Mouse (Mus musculus) lung, embryonic 16.5 days (tissue): ENCODE measurements around the gene Mmaa. TPM values are rescaled to one million over a fixed set of nuclear protein-coding genes. Genes with fewer than 3 reads are reported as not detected.
A peak's percentile ranks its signal among the peaks of the same experiment; 100 is the strongest.

Experiments used
- ATAC-seq: fragments of 200-750 bp; cut with Nextera tagmentation; 2 replicates; pipeline ENCODE4 v1.8.0; 2017; ENCODE audit warnings: low read depth, mild to moderate bottlenecking, moderate library complexity
- H3K27ac ChIP-seq: fragments of 300-500 bp; sonication (generic); 2 replicates; pipeline ENCODE4 v1.5.1; 2014; ENCODE audit warnings: mild to moderate bottlenecking, control low read depth, low read length
- H3K27me3 ChIP-seq: fragments of 300-500 bp; sonication (generic); 2 replicates; pipeline ENCODE4 v1.6.1; 2014; ENCODE audit warnings: low read depth, low read length, mixed read lengths; ENCODE audit not compliant: control insufficient read depth, insufficient read depth
- H3K36me3 ChIP-seq: fragments of 300-500 bp; sonication (generic); 2 replicates; pipeline ENCODE4 v1.6.1; 2014; ENCODE audit warnings: low read length; ENCODE audit not compliant: control insufficient read depth, insufficient read depth
- H3K4me1 ChIP-seq: fragments of 300-500 bp; sonication (generic); replicated peaks from 2 replicates; pipeline ENCODE4 v1.6.1; 2014; ENCODE audit warnings: low read length, mixed read lengths; ENCODE audit not compliant: control insufficient read depth, insufficient read depth
- H3K4me2 ChIP-seq: fragments of 300-500 bp; sonication (generic); 2 replicates; pipeline ENCODE4 v1.6.1; 2014; ENCODE audit warnings: low read depth, low read length, control low read depth
- H3K4me3 ChIP-seq: fragments of 300-500 bp; sonication (generic); 2 replicates; pipeline ENCODE4 v1.5.1; 2014; ENCODE audit warnings: mild to moderate bottlenecking, low read length, control low read depth
- H3K9ac ChIP-seq: fragments of 300-500 bp; sonication (generic); 2 replicates; pipeline ENCODE4 v1.6.1; 2014; ENCODE audit warnings: low read length, control low read depth
- H3K9me3 ChIP-seq: fragments of 300-500 bp; sonication (generic); 2 replicates; pipeline ENCODE4 v1.6.1; 2016; ENCODE audit warnings: low read length; ENCODE audit not compliant: control insufficient read depth
- WGBS: fragments of 180-500 bp; shearing (Covaris S2); extraction: QIAGEN DNeasy Blood & Tissue Kit; methylation state at CpG from one replicate; pipeline ENCODE4 v1.1.7; 2014; 5-methylcytosine and 5-hydroxymethylcytosine counted together
- polyA plus RNA-seq: library from polyadenylated mRNA; unstranded; fragments of >200 nt; fragmentation: Nextera tagmentation; extraction: Ambion mirVana; gene quantifications from 2 replicates; pipeline ENCODE4 v1.2.1, GENCODE M21; 2015

Gene Mmaa
- polyA plus RNA-seq, result 12.0 and 12.5 TPM in 2 replicates

- Histone ChIP-seq H3K27ac (peak within 1 kb of the TSS; percentile 97), H3K36me3 (no peaks in the 10 kb centered on the region), H3K4me1 (peaks cover 15% of the 10 kb centered on the region), H3K9me3 (no peaks in the 10 kb centered on the region), H3K9ac (peak within 1 kb of the TSS; percentile 88), H3K27me3 (no peaks in the 10 kb centered on the region), H3K4me3 (peak within 1 kb of the TSS; percentile 73), H3K4me2 (peak within 1 kb of the TSS; percentile 88)
- peak; percentile 98 for ATAC-seq
- under 1% methylated on average over 71 of the region's 74 CpGs for WGBS
These were observed at the start of gene Mmaa for GRCm38 (mm10) chr8:79294610-79295275. Gene Mmaa (minus strand): TSS chr8:79294937.

- H3K9ac ChIP-seq, result no peak overlapping the region
- 69% methylated on average over 8 of the region's 8 CpGs for WGBS
- H3K36me3 ChIP-seq, result peaks cover 22% of the 10 kb centered on the region
- H3K4me2 ChIP-seq, result no peak overlapping the region
- ATAC-seq, result no peak; the same call in 1 of the 2 replicates
- no peaks in the 10 kb centered on the region for H3K27me3 ChIP-seq
- no peak overlapping the region for H3K4me3 ChIP-seq
- peaks cover 4% of the 10 kb centered on the region; the same call in 1 of the 2 replicates for H3K4me1 ChIP-seq
- no peak overlapping the region; the same call in 1 of the 2 replicates for H3K27ac ChIP-seq
- no peaks in the 10 kb centered on the region for H3K9me3 ChIP-seq
These were observed 46.5 kb upstream of the Mmaa start for GRCm38 (mm10) chr8:79341236-79341635.

GRCm38 (mm10) chr8:79339555-79339954, 44.8 kb upstream of the Mmaa start:
- Histone ChIP-seq H3K9me3 (no peaks in the 10 kb centered on the region), H3K4me1 (peaks cover 4% of the 10 kb centered on the region; the same call in 1 of the 2 replicates), H3K27ac (no peak overlapping the region), H3K27me3 (no peaks in the 10 kb centered on the region), H3K36me3 (peaks cover 22% of the 10 kb centered on the region), H3K4me3 (no peak overlapping the region), H3K9ac (no peak overlapping the region), H3K4me2 (no peak overlapping the region)
- no peak for ATAC-seq
- 73% methylated on average over 9 of the region's 9 CpGs for WGBS

- WGBS, result 71% methylated on average over 10 of the region's 10 CpGs
- Histone ChIP-seq H3K4me1 (peaks cover 4% of the 10 kb centered on the region; the same call in 1 of the 2 replicates), H3K27ac (no peak overlapping the region), H3K4me2 (no peak overlapping the region), H3K27me3 (no peaks in the 10 kb centered on the region), H3K9ac (no peak overlapping the region), H3K9me3 (no peaks in the 10 kb centered on the region), H3K4me3 (no peak overlapping the region), H3K36me3 (peaks cover 18% of the 10 kb centered on the region)
- ATAC-seq, result no peak
These were observed 43.9 kb upstream of the Mmaa start for GRCm38 (mm10) chr8:79338619-79339018.

- peaks cover 3% of the 10 kb centered on the region for H3K4me1 ChIP-seq
- H3K36me3 ChIP-seq, result no peaks in the 10 kb centered on the region; the same call in 1 of the 2 replicates
- no peaks in the 10 kb centered on the region for H3K9me3 ChIP-seq
- H3K27me3 ChIP-seq, result no peaks in the 10 kb centered on the region
- WGBS, result 90% methylated on average over 22 of the region's 22 CpGs
- H3K9ac ChIP-seq, result no peak overlapping the region
- no peak overlapping the region for H3K4me2 ChIP-seq
- no peak for ATAC-seq
- no peak overlapping the region for H3K4me3 ChIP-seq
- no peak overlapping the region for H3K27ac ChIP-seq
These were observed 37.6 kb upstream of the Mmaa start for GRCm38 (mm10) chr8:79332109-79332900.

- Histone ChIP-seq H3K9me3 (no peaks in the 10 kb centered on the region), H3K36me3 (no peaks in the 10 kb centered on the region), H3K4me3 (no peak overlapping the region), H3K4me2 (no peak overlapping the region), H3K9ac (no peak overlapping the region), H3K27ac (no peak overlapping the region), H3K4me1 (peaks cover 6% of the 10 kb centered on the region), H3K27me3 (no peaks in the 10 kb centered on the region)
- ATAC-seq, result no peak
- WGBS, result 92% methylated on average over 2 of the region's 2 CpGs
These were observed 36.8 kb upstream of the Mmaa start for GRCm38 (mm10) chr8:79331571-79331970.

GRCm38 (mm10) chr8:79331017-79331416, 36.3 kb upstream of the Mmaa start:
- H3K4me3 ChIP-seq, result no peak overlapping the region
- WGBS, result 67% methylated on average over 9 of the region's 9 CpGs
- ATAC-seq, result no peak
- H3K9ac ChIP-seq, result no peak overlapping the region
- H3K36me3 ChIP-seq, result no peaks in the 10 kb centered on the region
- no peaks in the 10 kb centered on the region for H3K27me3 ChIP-seq
- no peaks in the 10 kb centered on the region for H3K9me3 ChIP-seq
- no peak overlapping the region for H3K27ac ChIP-seq
- peaks cover 9% of the 10 kb centered on the region for H3K4me1 ChIP-seq
- H3K4me2 ChIP-seq, result no peak overlapping the region

GRCm38 (mm10) chr8:79329735-79330134, 35.0 kb upstream of the Mmaa start:
- Histone ChIP-seq H3K9ac (no peak overlapping the region), H3K4me2 (no peak overlapping the region), H3K27me3 (no peaks in the 10 kb centered on the region), H3K36me3 (no peaks in the 10 kb centered on the region), H3K9me3 (no peaks in the 10 kb centered on the region), H3K4me1 (peaks cover 9% of the 10 kb centered on the region), H3K4me3 (no peak overlapping the region), H3K27ac (no peak overlapping the region)
- 83% methylated on average over 2 of the region's 2 CpGs for WGBS
- ATAC-seq, result no peak

- 84% methylated on average over 4 of the region's 4 CpGs for WGBS
- H3K36me3 ChIP-seq, result no peaks in the 10 kb centered on the region
- peaks cover 9% of the 10 kb centered on the region for H3K4me1 ChIP-seq
- no peak overlapping the region for H3K4me3 ChIP-seq
- H3K9ac ChIP-seq, result no peak overlapping the region
- ATAC-seq, result no peak
- no peak overlapping the region for H3K4me2 ChIP-seq
- no peaks in the 10 kb centered on the region for H3K27me3 ChIP-seq
- H3K27ac ChIP-seq, result no peak overlapping the region
- no peaks in the 10 kb centered on the region for H3K9me3 ChIP-seq
These were observed 34.4 kb upstream of the Mmaa start for GRCm38 (mm10) chr8:79329182-79329581.
